Mouse (Mus musculus): ENCODE data around the gene Hsf2.
"Not testable (repeated sequence)": the region's sequence is repeated elsewhere in the genome, so short reads cannot be mapped to it uniquely, and the experiment has no call there.

Hsf2 gene

GRCm38 (mm10) chr10:57532218-57533101 lies 46.3 kb downstream of the Hsf2 start, which contains the start of gene Serinc1:
Serinc1 (minus strand) TSS chr10:57532530.
- DNase-seq (ENCODE audit: low spot score): peak; percentile 94

GRCm38 (mm10) chr10:57543890-57544289 lies 57.7 kb downstream of the Hsf2 start:
- DNase-seq (ENCODE audit: low spot score): not testable (repeated sequence)

- DNase-seq (ENCODE audit: low spot score): no peak
Measured at GRCm38 (mm10) chr10:57549631-57550030, 63.4 kb downstream of the Hsf2 start.

- DNase-seq (ENCODE audit: low spot score): no peak
Measured at GRCm38 (mm10) chr10:57553719-57554118, 67.5 kb downstream of the Hsf2 start.

- no peak for DNase-seq (ENCODE audit: low spot score)
Measured at GRCm38 (mm10) chr10:57557597-57557996, 71.4 kb downstream of the Hsf2 start.
